Mouse (Mus musculus) spleen, adult 2 months (tissue): Measurements from ENCODE around the gene Epor.

Experiments
- CTCF ChIP-seq: fragments of 200-500 bp; IDR thresholded peaks from 2 replicates; pipeline ENCODE4 v1.5.1; 2011; ENCODE audit warnings: mild to moderate bottlenecking, inconsistent platforms; ENCODE audit not compliant: insufficient read depth, insufficient read length, insufficient replicate concordance; ENCODE audit errors: extremely low read depth
- POLR2A ChIP-seq: fragments of 200-500 bp; IDR thresholded peaks from 2 replicates; pipeline ENCODE4 v1.6.1; 2011; ENCODE audit warnings: low read depth, low read length, inconsistent platforms

DNA sequence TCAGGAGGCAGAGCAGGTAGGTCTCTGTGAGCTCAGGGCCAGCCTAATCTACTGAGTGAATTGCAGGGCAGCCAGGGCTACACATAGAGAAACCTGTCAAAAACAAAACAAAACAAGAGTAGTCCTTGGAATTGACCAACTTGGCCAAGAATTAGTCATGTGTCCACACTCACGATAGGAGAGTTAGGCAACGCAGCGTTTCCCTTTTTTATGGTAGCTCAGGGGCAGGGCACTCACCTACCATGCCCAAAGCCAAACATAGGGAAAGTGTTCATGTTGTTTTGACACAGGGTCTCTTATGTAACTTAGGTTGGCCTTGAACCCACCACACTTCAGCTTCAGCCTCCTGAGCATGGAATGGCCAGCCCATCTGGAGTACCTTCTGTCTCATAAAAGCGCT lies 6.0 kb upstream of the Epor start:
- TF ChIP-seq CTCF (no peak), POLR2A (no peak)
